Mouse (Mus musculus): ENCODE measurements around the gene Sh3glb1. TPM values are rescaled to one million over a fixed set of nuclear protein-coding genes. Genes with fewer than 3 reads are reported as not detected.

Gene Sh3glb1
- polyA plus RNA-seq, 1 experiment from 2014 or later, result 145 TPM

DNA sequence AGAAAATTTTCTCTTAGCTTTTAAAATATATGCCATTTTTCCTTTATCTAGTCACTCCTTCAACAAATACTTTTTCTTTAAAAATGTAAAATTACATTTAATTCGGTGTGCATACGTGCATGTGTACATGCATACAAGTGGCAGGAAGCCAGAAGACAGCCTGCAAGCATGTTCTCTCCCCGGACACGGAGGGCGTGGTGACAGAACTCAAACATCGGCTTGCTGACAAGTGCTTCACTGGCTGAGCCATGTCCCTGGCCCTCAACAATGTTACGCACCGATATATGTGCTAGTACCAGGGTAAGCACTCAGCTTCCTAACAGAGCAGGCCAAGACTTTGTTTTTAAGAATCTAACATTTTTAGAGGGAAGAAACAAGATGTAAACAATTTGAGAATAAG, 5.5 kb downstream of the Sh3glb1 start:
- no peak overlapping the region for H3K4me3 ChIP-seq
- no peaks in the 10 kb centered on the region for H3K9me3 ChIP-seq (replicated peaks)
- peaks cover 40% of the 10 kb centered on the region for H3K4me1 ChIP-seq (replicated peaks)
- ATAC-seq (ENCODE audit: insufficient number of reproducible peaks, low FRiP score), result no peak
- no peaks in the 10 kb centered on the region for H3K27me3 ChIP-seq (replicated peaks)
- peaks cover 25% of the 10 kb centered on the region for H3K36me3 ChIP-seq
- H3K27ac ChIP-seq (ENCODE audit: poor library complexity, severe bottlenecking), result peak overlapping the region; percentile 75
- 0 out of 2 replicates have a peak overlapping the region, but pooled peaks have one; percentile 24 for H3K9ac ChIP-seq
- WGBS, result 50% methylated on average over 8 of the region's 8 CpGs
- no peak overlapping the region for H3K4me2 ChIP-seq

DNA sequence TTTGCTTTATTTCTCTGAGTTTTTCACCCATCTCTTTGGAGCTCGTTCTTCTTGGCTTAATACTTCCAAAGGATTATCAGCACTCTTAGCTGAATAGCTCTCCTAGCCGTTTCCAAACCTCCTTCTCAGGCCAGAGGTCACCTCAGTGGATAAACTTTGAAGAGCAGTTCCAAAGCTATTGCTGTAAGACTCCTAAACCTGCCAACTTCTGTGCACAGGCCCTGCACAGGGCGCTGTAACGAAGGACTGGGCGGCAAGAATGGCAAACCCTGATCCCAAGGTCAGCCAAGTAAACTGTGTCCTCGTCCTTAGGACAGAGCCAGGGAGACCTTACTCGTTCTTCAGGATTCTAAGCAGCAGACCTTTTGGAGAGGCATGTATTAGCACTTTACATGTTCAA, 6.0 kb downstream of the Sh3glb1 start:
- Histone ChIP-seq H3K4me3 (no peak overlapping the region), H3K4me2 (no peak overlapping the region), H3K27ac (ENCODE audit: poor library complexity, severe bottlenecking) (peak overlapping the region; percentile 75), H3K4me1 (replicated peaks) (peaks cover 40% of the 10 kb centered on the region), H3K9me3 (replicated peaks) (no peaks in the 10 kb centered on the region), H3K27me3 (replicated peaks) (no peaks in the 10 kb centered on the region), H3K36me3 (peaks cover 27% of the 10 kb centered on the region), H3K9ac (peak overlapping the region; percentile 9; the same call in 1 of the 2 replicates)
- 61% methylated on average over 7 of the region's 7 CpGs for WGBS
- no peak for ATAC-seq (ENCODE audit: insufficient number of reproducible peaks, low FRiP score)

DNA sequence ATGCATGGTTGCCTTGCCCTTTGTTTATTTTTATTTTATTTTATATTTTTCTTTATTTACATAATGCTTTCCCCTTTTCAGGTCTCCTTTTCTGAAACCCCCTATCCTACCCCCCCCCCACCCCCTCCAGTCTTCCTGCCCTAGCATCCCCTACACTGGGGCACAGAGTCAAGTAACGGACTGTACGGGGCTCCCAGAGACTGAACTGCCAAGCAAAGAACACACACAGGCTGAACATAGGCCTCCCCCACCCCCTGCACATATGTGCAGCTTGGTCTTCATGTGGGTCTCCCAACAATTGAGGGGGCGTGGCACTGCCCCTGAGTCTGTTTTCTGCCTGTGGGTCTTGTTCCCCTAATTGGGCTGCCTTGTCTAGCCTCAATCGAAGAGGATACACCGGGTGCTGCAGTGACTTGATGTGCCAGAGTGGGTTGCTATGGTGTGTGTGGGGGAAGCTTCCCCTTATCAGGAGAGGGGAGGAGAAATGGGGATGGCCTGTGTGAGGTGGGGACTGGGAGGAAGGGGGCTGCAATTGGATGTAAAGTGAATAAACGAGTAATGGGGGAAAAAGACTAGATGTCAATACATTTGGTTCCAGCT, 8.4 kb downstream of the Sh3glb1 start:
- Histone ChIP-seq H3K9ac (no peak overlapping the region), H3K27ac (ENCODE audit: poor library complexity, severe bottlenecking) (no peak overlapping the region), H3K36me3 (peaks cover 43% of the 10 kb centered on the region), H3K27me3 (replicated peaks) (no peaks in the 10 kb centered on the region), H3K4me1 (replicated peaks) (peaks cover 35% of the 10 kb centered on the region), H3K9me3 (replicated peaks) (no peaks in the 10 kb centered on the region), H3K4me3 (no peak overlapping the region), H3K4me2 (no peak overlapping the region)
- WGBS, result 75% methylated on average over 6 of the region's 6 CpGs
- ATAC-seq (ENCODE audit: insufficient number of reproducible peaks, low FRiP score), result no peak

DNA sequence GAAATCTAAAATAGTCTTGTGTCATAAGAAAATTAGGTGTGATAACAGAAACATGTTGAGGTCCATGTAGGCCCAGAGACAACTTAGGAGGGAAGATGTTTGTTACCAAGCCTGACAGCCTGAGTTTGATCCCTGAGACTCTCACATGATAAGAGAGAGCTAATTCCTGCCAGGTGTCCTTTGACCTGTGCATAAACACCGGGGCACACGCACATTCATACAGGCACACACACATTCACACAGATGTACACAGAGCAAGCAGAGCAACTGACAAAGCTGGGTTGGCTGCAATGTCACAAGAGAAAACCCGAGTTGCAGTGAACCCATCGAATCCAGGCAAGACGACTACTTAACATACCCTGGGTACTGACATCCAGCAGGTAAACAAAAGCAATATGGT, 11.5 kb downstream of the Sh3glb1 start:
- H3K4me2 ChIP-seq, result no peak overlapping the region
- H3K27ac ChIP-seq (ENCODE audit: poor library complexity, severe bottlenecking), result no peak overlapping the region
- WGBS, result 80% methylated on average over 5 of the region's 5 CpGs
- no peak overlapping the region for H3K9ac ChIP-seq
- no peaks in the 10 kb centered on the region for H3K9me3 ChIP-seq (replicated peaks)
- peaks cover 12% of the 10 kb centered on the region for H3K4me1 ChIP-seq (replicated peaks)
- no peaks in the 10 kb centered on the region for H3K27me3 ChIP-seq (replicated peaks)
- ATAC-seq (ENCODE audit: insufficient number of reproducible peaks, low FRiP score), result no peak
- H3K4me3 ChIP-seq, result no peak overlapping the region
- peaks cover 49% of the 10 kb centered on the region for H3K36me3 ChIP-seq

- Histone ChIP-seq H3K36me3 (peaks cover 45% of the 10 kb centered on the region), H3K9me3 (replicated peaks) (no peaks in the 10 kb centered on the region), H3K27ac (ENCODE audit: poor library complexity, severe bottlenecking) (no peak overlapping the region), H3K4me1 (replicated peaks) (peaks cover 7% of the 10 kb centered on the region), H3K4me3 (no peak overlapping the region), H3K27me3 (replicated peaks) (no peaks in the 10 kb centered on the region), H3K9ac (no peak overlapping the region), H3K4me2 (no peak overlapping the region)
- 88% methylated on average over 6 of the region's 6 CpGs for WGBS
- no peak for ATAC-seq (ENCODE audit: insufficient number of reproducible peaks, low FRiP score)
Measured at GRCm38 (mm10) chr3:144703959-144704358, 16.2 kb downstream of the Sh3glb1 start.

- Histone ChIP-seq H3K9me3 (replicated peaks) (no peaks in the 10 kb centered on the region), H3K4me1 (replicated peaks) (no peaks in the 10 kb centered on the region), H3K9ac (no peak overlapping the region), H3K4me3 (no peak overlapping the region), H3K27me3 (replicated peaks) (no peaks in the 10 kb centered on the region), H3K36me3 (peaks cover 54% of the 10 kb centered on the region), H3K27ac (ENCODE audit: poor library complexity, severe bottlenecking) (no peak overlapping the region), H3K4me2 (no peak overlapping the region)
- 65% methylated on average over 5 of the region's 5 CpGs for WGBS
- no peak for ATAC-seq (ENCODE audit: insufficient number of reproducible peaks, low FRiP score)
Measured at GRCm38 (mm10) chr3:144698790-144699433, 21.2 kb downstream of the Sh3glb1 start.

DNA sequence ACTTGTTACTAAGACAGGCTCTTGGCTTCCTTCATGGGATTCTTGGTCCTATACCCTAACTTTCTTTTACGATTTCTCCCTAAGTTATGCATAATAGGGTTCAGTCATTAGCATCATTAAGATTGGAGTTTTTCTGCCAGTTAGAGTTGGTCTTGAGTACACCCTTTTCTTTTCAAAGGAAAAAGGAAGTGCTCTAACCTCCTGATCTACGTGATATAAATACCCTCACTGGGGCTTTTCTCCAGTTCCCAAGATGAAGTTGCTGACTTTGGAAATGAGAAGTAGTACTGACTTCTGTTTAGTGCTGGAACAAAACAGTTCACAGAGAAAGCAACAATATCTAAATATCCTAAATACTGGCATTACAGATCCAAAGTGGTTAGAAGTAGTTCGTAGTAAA, 22.2 kb downstream of the Sh3glb1 start:
- no peaks in the 10 kb centered on the region for H3K9me3 ChIP-seq (replicated peaks)
- WGBS, result 75% methylated on average over 3 of the region's 3 CpGs
- H3K9ac ChIP-seq, result no peak overlapping the region
- H3K27me3 ChIP-seq (replicated peaks), result no peaks in the 10 kb centered on the region
- no peak for ATAC-seq (ENCODE audit: insufficient number of reproducible peaks, low FRiP score)
- no peak overlapping the region for H3K27ac ChIP-seq (ENCODE audit: poor library complexity, severe bottlenecking)
- H3K4me1 ChIP-seq (replicated peaks), result no peaks in the 10 kb centered on the region
- no peak overlapping the region for H3K4me3 ChIP-seq
- no peak overlapping the region for H3K4me2 ChIP-seq
- peaks cover 55% of the 10 kb centered on the region for H3K36me3 ChIP-seq

DNA sequence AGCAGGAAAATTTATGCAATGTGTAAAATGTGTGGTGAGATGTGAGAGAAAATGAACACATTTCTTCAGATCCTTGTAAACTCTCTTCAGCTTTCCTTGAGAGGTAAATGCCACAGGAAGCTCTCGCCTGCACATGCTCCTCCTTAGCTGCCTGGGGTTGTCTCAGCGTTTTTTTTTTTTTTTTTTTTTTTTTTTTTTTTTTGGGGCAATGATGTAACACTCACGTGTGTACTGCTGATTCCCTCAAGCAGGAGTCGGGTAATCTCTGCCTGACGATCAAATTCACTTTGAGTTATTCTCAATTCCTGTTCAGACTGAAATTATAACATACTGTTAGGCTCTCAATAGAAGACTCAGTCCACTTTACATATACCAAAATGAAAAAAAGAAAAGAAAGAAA, 23.0 kb downstream of the Sh3glb1 start:
- no peaks in the 10 kb centered on the region for H3K27me3 ChIP-seq (replicated peaks)
- WGBS, result 71% methylated on average over 5 of the region's 5 CpGs

GRCm38 (mm10) chr3:144694941-144695340, 25.2 kb downstream of the Sh3glb1 start:
- Histone ChIP-seq H3K9me3 (replicated peaks) (no peaks in the 10 kb centered on the region), H3K9ac (no peak overlapping the region), H3K36me3 (peaks cover 50% of the 10 kb centered on the region), H3K27me3 (replicated peaks) (no peaks in the 10 kb centered on the region), H3K4me1 (replicated peaks) (no peaks in the 10 kb centered on the region), H3K4me3 (no peak overlapping the region), H3K27ac (ENCODE audit: poor library complexity, severe bottlenecking) (no peak overlapping the region), H3K4me2 (no peak overlapping the region)
- no peak for ATAC-seq (ENCODE audit: insufficient number of reproducible peaks, low FRiP score)
- 83% methylated on average over 7 of the region's 7 CpGs for whole genome bisulfite sequencing

More for the DNA sequence above, 23.0 kb downstream of the Sh3glb1 start:
- H3K9me3 ChIP-seq (replicated peaks), result no peaks in the 10 kb centered on the region
- H3K4me1 ChIP-seq (replicated peaks), result no peaks in the 10 kb centered on the region
- ATAC-seq (ENCODE audit: insufficient number of reproducible peaks, low FRiP score), result no peak
- no peak overlapping the region for H3K4me2 ChIP-seq
- no peak overlapping the region for H3K27ac ChIP-seq (ENCODE audit: poor library complexity, severe bottlenecking)
- no peak overlapping the region for H3K4me3 ChIP-seq
- no peak overlapping the region for H3K9ac ChIP-seq
- peaks cover 56% of the 10 kb centered on the region for H3K36me3 ChIP-seq

GRCm38 (mm10) chr3:144694040-144694439, 26.1 kb downstream of the Sh3glb1 start:
- peaks cover 4% of the 10 kb centered on the region for H3K4me1 ChIP-seq (replicated peaks)
- WGBS, result 91% methylated on average over 10 of the region's 10 CpGs
- no peak overlapping the region for H3K27ac ChIP-seq (ENCODE audit: poor library complexity, severe bottlenecking)
- no peaks in the 10 kb centered on the region for H3K9me3 ChIP-seq (replicated peaks)
- no peak overlapping the region for H3K4me2 ChIP-seq
- ATAC-seq (ENCODE audit: insufficient number of reproducible peaks, low FRiP score), result no peak
- no peak overlapping the region for H3K4me3 ChIP-seq
- no peak overlapping the region for H3K9ac ChIP-seq
- peaks cover 53% of the 10 kb centered on the region for H3K36me3 ChIP-seq
- H3K27me3 ChIP-seq (replicated peaks), result no peaks in the 10 kb centered on the region

GRCm38 (mm10) chr3:144692052-144692451, 28.1 kb downstream of the Sh3glb1 start:
- H3K9ac ChIP-seq, result no peak overlapping the region
- ATAC-seq (ENCODE audit: insufficient number of reproducible peaks, low FRiP score), result no peak
- 55% methylated on average over 3 of the region's 3 CpGs for WGBS
- H3K36me3 ChIP-seq, result peaks cover 62% of the 10 kb centered on the region
- no peaks in the 10 kb centered on the region for H3K27me3 ChIP-seq (replicated peaks)
- H3K4me2 ChIP-seq, result no peak overlapping the region
- H3K27ac ChIP-seq (ENCODE audit: poor library complexity, severe bottlenecking), result no peak overlapping the region
- H3K4me1 ChIP-seq (replicated peaks), result peaks cover 4% of the 10 kb centered on the region
- no peaks in the 10 kb centered on the region for H3K9me3 ChIP-seq (replicated peaks)
- H3K4me3 ChIP-seq, result no peak overlapping the region

- Histone ChIP-seq H3K4me2 (no peak overlapping the region), H3K27me3 (replicated peaks) (no peaks in the 10 kb centered on the region), H3K9me3 (replicated peaks) (no peaks in the 10 kb centered on the region), H3K36me3 (peaks cover 52% of the 10 kb centered on the region), H3K27ac (ENCODE audit: poor library complexity, severe bottlenecking) (no peak overlapping the region), H3K4me3 (no peak overlapping the region), H3K4me1 (replicated peaks) (peaks cover 4% of the 10 kb centered on the region), H3K9ac (no peak overlapping the region)
- ATAC-seq (ENCODE audit: insufficient number of reproducible peaks, low FRiP score), result peak; percentile 94
- WGBS, result 24% methylated on average over 11 of the region's 11 CpGs
Measured at GRCm38 (mm10) chr3:144689236-144689635, 30.9 kb downstream of the Sh3glb1 start.
